Mouse (Mus musculus): ENCODE results near the gene Hadhb. TPM values are rescaled to one million over a fixed set of nuclear protein-coding genes. Genes with fewer than 3 reads are reported as not detected.
A peak's percentile ranks its signal among the peaks of the same experiment; 100 is the strongest.

The Hadhb gene
- total and polyA plus RNA-seq, 3 experiments, result 1,187 to 2,338 (median 1,981) TPM

- Histone ChIP-seq H3K36me3 (ENCODE audit: control insufficient read depth, insufficient read depth, low read length) (no peaks in the 10 kb centered on the region), H3K27ac (no peak overlapping the region), H3K4me1 (ENCODE audit: control insufficient read depth, insufficient read depth, low read length) (peaks cover 1% of the 10 kb centered on the region; the same call in 1 of the 2 replicates), H3K4me3 (no peak overlapping the region), H3K9ac (ENCODE audit: low read depth, low read length) (no peak overlapping the region), H3K79me2 (replicated peaks; ENCODE audit: control insufficient read depth, insufficient read depth, low read length) (no peaks in the 10 kb centered on the region), H3K27me3 (ENCODE audit: control insufficient read depth, insufficient read depth, low read length) (peaks cover 1% of the 10 kb centered on the region; the same call in 1 of the 2 replicates)
- no peak for DNase-seq
- WGBS, result 93% methylated on average over 3 of the region's 3 CpGs
- intact Hi-C loops (cut with DNase I), result loop anchor here (10.0 kb wide), 1 partner anchor 288 kb away; no protein-coding TSS in a partner anchor
- TF ChIP-seq POLR2A (IDR thresholded peaks at IDR 0.05; ENCODE audit: insufficient read depth, low read depth, low read length), result no peak
- 0 out of 2 replicates have a peak, but pooled peaks have one; percentile 12 for TF ChIP-seq CTCF (IDR thresholded peaks at IDR 0.05)
These were observed 42.4 kb upstream of the Hadhb start for GRCm38 (mm10) chr5:30112533-30113068.

GRCm38 (mm10) chr5:30113881-30114760, 40.9 kb upstream of the Hadhb start:
- Histone ChIP-seq H3K4me3 (peak overlapping the region; percentile 50), H3K79me2 (replicated peaks; ENCODE audit: control insufficient read depth, insufficient read depth, low read length) (no peaks in the 10 kb centered on the region), H3K4me1 (ENCODE audit: control insufficient read depth, insufficient read depth, low read length) (peaks cover 1% of the 10 kb centered on the region; the same call in 1 of the 2 replicates), H3K27me3 (ENCODE audit: control insufficient read depth, insufficient read depth, low read length) (no peaks in the 10 kb centered on the region), H3K27ac (no peak overlapping the region), H3K9ac (ENCODE audit: low read depth, low read length) (peak overlapping the region; percentile 56), H3K36me3 (ENCODE audit: control insufficient read depth, insufficient read depth, low read length) (no peaks in the 10 kb centered on the region)
- 2% methylated on average over 102 of the region's 103 CpGs for WGBS
- intact Hi-C loops (cut with DNase I), result loop anchor here (10.0 kb wide), 1 partner anchor 289 kb away; no protein-coding TSS in a partner anchor
- DNase-seq, result peak; percentile 70 to 80
- TF ChIP-seq CTCF (IDR thresholded peaks at IDR 0.05) (peak; percentile 78), POLR2A (IDR thresholded peaks at IDR 0.05; ENCODE audit: insufficient read depth, low read depth, low read length) (no peak)

GRCm38 (mm10) chr5:30114761-30115140, 40.3 kb upstream of the Hadhb start:
- Histone ChIP-seq H3K9ac (ENCODE audit: low read depth, low read length) (peak overlapping the region; percentile 56; the same call in 1 of the 2 replicates), H3K27ac (no peak overlapping the region), H3K79me2 (replicated peaks; ENCODE audit: control insufficient read depth, insufficient read depth, low read length) (no peaks in the 10 kb centered on the region), H3K4me1 (ENCODE audit: control insufficient read depth, insufficient read depth, low read length) (peaks cover 1% of the 10 kb centered on the region; the same call in 1 of the 2 replicates), H3K4me3 (peak overlapping the region; percentile 50), H3K36me3 (ENCODE audit: control insufficient read depth, insufficient read depth, low read length) (no peaks in the 10 kb centered on the region), H3K27me3 (ENCODE audit: control insufficient read depth, insufficient read depth, low read length) (no peaks in the 10 kb centered on the region)
- WGBS, result 1% methylated on average over 28 of the region's 28 CpGs
- no peak for DNase-seq
- intact Hi-C loops (cut with DNase I), result loop anchor here (10.0 kb wide), 1 partner anchor 290 kb away; no protein-coding TSS in a partner anchor
- TF ChIP-seq CTCF (IDR thresholded peaks at IDR 0.05), result no peak
- TF ChIP-seq EP300 (IDR thresholded peaks at IDR 0.05; ENCODE audit: insufficient read depth, low read depth, low read length), result no peak
- no peak for TF ChIP-seq POLR2A (IDR thresholded peaks at IDR 0.05; ENCODE audit: insufficient read depth, low read depth, low read length)

- TF ChIP-seq CTCF (IDR thresholded peaks at IDR 0.05) (no peak), EP300 (IDR thresholded peaks at IDR 0.05; ENCODE audit: insufficient read depth, low read depth, low read length) (no peak), POLR2A (IDR thresholded peaks at IDR 0.05; ENCODE audit: insufficient read depth, low read depth, low read length) (no peak)
- no peak overlapping the region for H3K27ac ChIP-seq
- intact Hi-C loops (cut with DNase I), result loop anchor here (10.0 kb wide), 1 partner anchor 291 kb away; no protein-coding TSS in a partner anchor
- H3K9ac ChIP-seq (ENCODE audit: low read depth, low read length), result no peak overlapping the region
- H3K27me3 ChIP-seq (ENCODE audit: control insufficient read depth, insufficient read depth, low read length), result no peaks in the 10 kb centered on the region
- 67% methylated on average over 10 of the region's 10 CpGs for WGBS
- peaks cover 1% of the 10 kb centered on the region; the same call in 1 of the 2 replicates for H3K4me1 ChIP-seq (ENCODE audit: control insufficient read depth, insufficient read depth, low read length)
- no peak for DNase-seq
- H3K79me2 ChIP-seq (replicated peaks; ENCODE audit: control insufficient read depth, insufficient read depth, low read length), result no peaks in the 10 kb centered on the region
- no peaks in the 10 kb centered on the region for H3K36me3 ChIP-seq (ENCODE audit: control insufficient read depth, insufficient read depth, low read length)
- no peak overlapping the region for H3K4me3 ChIP-seq
These were observed 39.3 kb upstream of the Hadhb start for GRCm38 (mm10) chr5:30115718-30116117.

GRCm38 (mm10) chr5:30118018-30118417, 37.0 kb upstream of the Hadhb start:
- Histone ChIP-seq H3K36me3 (ENCODE audit: control insufficient read depth, insufficient read depth, low read length) (no peaks in the 10 kb centered on the region), H3K79me2 (replicated peaks; ENCODE audit: control insufficient read depth, insufficient read depth, low read length) (no peaks in the 10 kb centered on the region), H3K4me1 (ENCODE audit: control insufficient read depth, insufficient read depth, low read length) (0 out of 2 replicates have a peak, but pooled peaks cover 1% of the 10 kb centered on the region), H3K4me3 (no peak overlapping the region), H3K27ac (no peak overlapping the region), H3K27me3 (ENCODE audit: control insufficient read depth, insufficient read depth, low read length) (no peaks in the 10 kb centered on the region), H3K9ac (ENCODE audit: low read depth, low read length) (no peak overlapping the region)
- intact Hi-C loops (cut with DNase I), result loop anchor here (10.0 kb wide), 1 partner anchor 293 kb away; no protein-coding TSS in a partner anchor
- WGBS, result 80% methylated on average over 1 of the region's 1 CpGs
- TF ChIP-seq EP300 (IDR thresholded peaks at IDR 0.05; ENCODE audit: insufficient read depth, low read depth, low read length), result no peak
- no peak for DNase-seq

Measured in heart, adult 2 months (tissue).